Mouse (Mus musculus) c-Kit-positive CD71-positive TER-119-negative erythroid progenitor cells, embryonic 14.5 days (primary cell): ENCODE data around the gene Duoxa1.
"Not testable (repeated sequence)": the region's sequence is repeated elsewhere in the genome, so short reads cannot be mapped to it uniquely, and the experiment has no call there.

ENCODE experiments used
- DNase-seq: peaks from one replicate; pipeline ENCODE4 v3.0.0-alpha.2; 2013; ENCODE audit warnings: low read depth

The Duoxa1 gene

GRCm38 (mm10) chr2:122330317-122330716 lies 16.8 kb upstream of the Duoxa1 start:
- DNase-seq: not testable (repeated sequence)

- no peak for DNase-seq
Measured at GRCm38 (mm10) chr2:122327986-122328385, 14.5 kb upstream of the Duoxa1 start.

- no peak for DNase-seq
Measured at GRCm38 (mm10) chr2:122325361-122325760, 11.8 kb upstream of the Duoxa1 start.

- no peak for DNase-seq
Measured at GRCm38 (mm10) chr2:122324586-122324985, 11.1 kb upstream of the Duoxa1 start.

DNA sequence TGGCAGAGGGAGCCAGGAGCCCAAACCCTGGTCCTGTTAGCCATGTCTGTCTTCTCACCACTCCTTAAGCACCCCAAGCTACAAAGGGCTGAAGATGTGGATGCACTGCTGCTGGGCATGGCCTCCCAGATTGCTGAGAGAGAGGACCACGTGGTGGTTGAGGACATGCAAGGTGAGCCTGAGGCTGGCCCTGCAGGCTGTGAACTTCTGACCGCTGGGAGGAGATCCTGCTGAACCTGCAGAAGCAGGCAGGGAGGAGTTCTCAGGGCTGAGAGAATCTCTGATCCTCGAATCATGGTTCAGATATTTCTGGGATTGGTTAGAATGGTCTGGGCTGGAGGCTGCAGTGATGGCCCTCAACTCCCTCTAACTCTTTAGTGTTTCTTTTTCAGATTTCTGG lies 10.4 kb upstream of the Duoxa1 start:
- DNase-seq: no peak

GRCm38 (mm10) chr2:122317384-122317783 lies 3.9 kb upstream of the Duoxa1 start:
- no peak for DNase-seq

- no peak for DNase-seq
Measured at GRCm38 (mm10) chr2:122315372-122315771, 1.8 kb upstream of the Duoxa1 start, which contains the start of gene Duox1. Gene Duox1, plus strand, starts transcription at chr2:122315672.

DNA sequence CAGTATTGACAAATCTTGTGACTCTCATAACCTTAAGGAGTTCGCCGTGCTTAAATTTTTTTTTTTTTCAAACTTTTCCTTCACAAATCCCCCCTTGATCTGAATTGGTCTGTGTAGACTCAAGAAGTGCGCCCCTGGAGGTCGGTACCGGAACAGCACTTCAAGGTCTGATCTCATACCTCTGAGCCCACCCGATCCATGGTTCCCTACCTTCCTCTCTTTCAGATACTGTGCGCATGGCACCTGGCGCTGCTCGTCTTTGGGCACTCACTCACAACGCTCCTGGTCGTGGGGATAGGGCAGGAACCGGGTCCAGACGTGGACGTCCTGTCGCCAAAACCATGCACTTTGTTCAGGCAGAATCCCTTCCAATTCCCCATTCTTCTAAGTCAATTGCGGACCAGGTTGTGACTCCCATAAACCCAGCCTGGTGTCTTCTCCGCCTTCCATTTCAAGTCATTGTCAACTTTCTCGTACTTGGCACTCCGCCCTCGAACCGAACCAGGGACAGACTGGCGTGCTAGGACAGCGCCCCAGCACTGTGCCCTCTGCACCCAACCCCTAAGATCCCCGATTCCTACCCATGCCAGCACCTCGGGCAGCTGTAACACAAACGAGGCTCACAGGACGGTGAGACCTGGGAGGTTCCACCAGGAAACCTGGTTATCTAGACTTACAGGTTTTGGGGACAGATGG lies 660 bp downstream of the Duoxa1 start:
- peak; percentile 48 for DNase-seq

- DNase-seq: no peak
Measured at GRCm38 (mm10) chr2:122311561-122311960, 2.0 kb downstream of the Duoxa1 start.

- DNase-seq: no peak
Measured at GRCm38 (mm10) chr2:122309647-122310046, 3.9 kb downstream of the Duoxa1 start.

DNA sequence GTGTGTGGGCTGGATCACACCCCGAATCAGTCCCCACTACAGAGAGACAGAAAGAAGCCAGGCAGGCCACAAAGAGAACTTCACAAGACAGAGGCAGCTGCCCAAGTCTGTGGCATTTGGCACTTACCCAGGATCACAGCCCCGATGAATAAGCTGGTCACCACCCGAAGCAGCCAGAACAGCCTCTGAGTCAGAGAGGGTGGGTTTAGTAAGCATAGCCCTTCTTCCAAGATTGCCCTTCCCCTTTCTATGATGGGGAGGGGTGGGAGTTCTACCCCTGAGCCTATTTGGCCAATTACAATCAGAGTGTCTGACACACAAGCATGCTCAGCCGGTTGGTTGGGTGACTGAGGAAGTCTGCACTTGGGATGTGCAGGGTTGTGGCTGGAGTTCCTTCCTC lies 7.3 kb downstream of the Duoxa1 start:
- no peak for DNase-seq

- no peak for DNase-seq
Measured at GRCm38 (mm10) chr2:122305097-122305892, 8.2 kb downstream of the Duoxa1 start.

DNA sequence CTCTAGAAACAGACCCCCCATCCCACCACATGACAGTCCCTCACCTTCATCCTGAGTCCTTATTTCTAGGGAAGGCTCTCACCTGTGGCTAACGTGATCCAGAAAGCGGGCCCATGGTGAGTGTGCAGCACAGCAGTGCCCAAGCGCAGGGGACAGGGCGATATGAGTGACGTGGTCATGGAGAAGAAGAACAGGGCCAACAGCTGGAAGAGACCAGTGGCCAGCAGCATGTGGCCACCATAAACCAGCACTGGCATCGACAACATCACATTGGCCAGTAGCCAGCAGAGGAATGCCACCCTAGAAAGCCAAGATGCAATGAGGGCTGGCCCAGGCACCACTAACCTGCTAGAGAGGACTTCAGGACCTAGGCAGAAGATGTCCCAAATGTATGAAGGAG lies 9.0 kb downstream of the Duoxa1 start:
- DNase-seq: no peak

DNA sequence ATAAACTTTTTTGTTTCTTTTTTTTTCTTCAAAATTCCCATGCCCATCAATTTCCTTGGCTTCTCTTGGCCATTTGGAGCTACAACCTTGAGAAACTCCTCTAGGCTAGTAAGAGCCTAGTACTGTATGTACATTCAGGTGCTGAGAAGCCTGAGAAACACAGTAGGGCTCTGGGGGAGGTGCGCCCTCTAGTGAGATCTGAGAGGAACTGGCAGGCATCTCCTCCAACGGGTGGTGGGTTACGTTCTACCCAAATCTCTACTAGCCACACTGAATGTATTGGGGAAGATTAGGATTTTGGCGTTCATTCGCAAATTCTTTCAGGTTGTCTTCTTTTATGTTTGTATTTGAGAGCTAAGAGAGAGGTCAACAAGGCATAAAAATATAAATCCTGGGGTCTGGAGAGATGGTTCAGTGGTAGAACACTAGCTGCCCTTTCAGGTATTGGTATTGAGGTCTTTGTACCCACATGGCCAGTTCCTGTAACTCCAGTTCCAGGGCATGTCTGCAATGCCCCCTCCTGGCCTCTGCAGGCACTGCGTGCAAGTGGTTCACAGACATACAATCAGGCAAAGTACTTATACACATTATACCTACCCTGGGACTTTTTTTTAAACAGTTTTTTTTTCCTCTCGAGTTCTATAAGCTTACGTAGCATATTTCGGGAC lies 10.8 kb downstream of the Duoxa1 start:
- DNase-seq: peak; percentile 66

DNA sequence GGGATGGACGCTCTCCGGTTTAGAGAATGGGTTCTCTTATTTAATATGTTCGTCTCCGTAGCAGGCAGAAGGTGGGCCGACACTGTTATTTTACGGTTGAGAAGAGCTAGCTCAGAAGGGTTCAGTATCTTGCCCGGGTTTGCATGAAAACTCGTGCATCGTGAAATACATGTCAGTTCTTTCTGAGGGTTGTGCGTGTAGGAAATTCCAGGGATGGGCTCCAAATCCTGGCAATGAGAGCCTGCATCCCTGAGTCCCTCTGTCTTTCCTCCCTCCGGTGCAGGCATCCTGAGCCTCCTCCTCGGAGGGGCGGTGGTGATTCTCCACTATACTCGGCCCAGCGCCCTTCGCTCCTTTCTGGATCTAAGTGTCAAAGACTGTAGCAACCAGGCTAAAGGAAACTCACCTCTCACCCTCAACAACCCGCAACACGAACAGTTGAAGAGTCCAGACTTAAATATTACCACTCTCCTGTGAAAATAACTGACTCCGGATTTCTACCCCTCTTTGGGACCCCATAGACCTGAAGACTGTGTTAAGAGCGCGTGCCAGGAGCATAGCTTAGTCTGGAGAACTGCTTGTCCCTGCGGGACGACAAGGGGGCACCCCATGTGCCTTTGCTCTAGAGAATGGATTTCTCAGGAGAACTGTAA lies 11.5 kb downstream of the Duoxa1 start:
- no peak for DNase-seq

DNA sequence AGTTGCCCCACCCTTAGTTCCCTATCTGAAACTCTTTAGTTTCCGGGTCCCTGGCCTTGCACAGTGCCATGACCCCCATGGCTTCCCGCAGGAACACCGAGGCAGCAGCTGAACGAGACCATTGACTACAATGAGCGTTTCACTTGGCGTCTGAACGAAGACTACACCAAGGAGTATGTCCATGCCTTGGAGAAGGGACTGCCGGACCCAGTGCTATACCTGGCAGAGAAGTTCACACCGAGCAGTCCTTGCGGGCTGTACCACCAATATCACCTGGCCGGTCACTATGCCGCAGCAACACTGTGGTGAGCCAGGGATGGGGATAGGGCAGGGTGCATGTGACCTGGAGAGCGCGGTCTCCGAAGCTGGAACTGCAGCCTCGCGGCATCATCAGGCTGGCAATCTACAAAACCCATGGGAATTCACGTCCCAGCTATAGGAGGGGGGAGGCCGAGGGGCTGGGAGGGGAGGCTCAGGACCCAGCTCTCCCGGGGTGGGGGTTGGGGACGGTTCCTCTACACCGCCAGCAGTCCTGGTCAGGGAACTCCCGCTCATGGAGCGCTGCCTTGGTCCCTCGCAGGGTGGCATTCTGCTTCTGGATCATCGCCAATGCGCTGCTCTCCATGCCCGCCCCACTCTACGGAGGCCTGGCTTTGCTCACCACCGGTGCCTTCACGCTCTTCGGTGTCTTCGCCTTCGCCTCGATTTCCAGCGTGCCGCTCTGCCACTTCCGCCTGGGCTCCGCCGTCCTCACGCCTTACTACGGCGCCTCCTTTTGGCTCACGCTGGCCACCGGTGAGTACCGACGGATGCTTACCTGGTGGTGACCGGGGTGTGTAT lies 12.2 kb downstream of the Duoxa1 start:
- no peak for DNase-seq

- DNase-seq: no peak
Measured at GRCm38 (mm10) chr2:122300656-122301020, 12.9 kb downstream of the Duoxa1 start.

DNA sequence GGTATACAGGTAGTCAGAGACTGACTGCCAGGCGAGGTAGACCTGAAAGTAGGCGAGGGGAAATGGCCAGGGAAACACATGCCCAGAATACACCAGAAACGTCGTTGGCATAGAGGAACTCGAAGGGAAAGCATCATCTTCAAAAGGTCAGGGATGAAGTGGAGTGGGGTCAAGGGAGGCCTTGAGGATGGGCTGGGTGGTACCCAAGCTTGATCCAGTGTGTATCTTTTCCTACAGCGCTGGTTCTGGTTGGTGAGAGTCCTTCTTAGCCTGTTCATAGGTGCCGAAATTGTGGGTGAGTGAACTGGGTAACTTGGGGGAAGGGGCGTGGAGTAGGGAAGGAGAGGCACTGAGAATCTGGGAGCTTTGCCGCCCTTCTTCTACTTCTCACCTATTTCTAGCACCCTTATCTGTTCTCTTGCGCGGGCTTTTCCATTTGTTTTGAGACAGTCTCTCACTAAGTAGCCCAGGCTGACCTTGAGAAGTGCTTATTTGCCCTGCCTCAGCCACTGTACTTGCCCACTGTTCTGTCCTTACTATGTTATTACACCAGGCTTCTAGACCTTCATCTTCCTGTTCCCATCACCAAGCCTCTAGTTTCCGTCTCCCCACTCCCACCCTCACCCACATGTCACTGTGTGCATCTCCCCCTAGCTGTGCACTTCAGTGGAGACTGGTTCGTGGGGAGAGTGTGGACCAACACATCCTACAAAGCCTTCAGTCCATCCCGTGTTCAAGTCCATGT lies 13.4 kb downstream of the Duoxa1 start:
- DNase-seq: no peak

GRCm38 (mm10) chr2:122298596-122299490 lies 14.7 kb downstream of the Duoxa1 start, which contains the start of gene Duoxa2:
Gene Duoxa2, plus strand, starts transcription at chr2:122298900.
- DNase-seq: no peak

DNA sequence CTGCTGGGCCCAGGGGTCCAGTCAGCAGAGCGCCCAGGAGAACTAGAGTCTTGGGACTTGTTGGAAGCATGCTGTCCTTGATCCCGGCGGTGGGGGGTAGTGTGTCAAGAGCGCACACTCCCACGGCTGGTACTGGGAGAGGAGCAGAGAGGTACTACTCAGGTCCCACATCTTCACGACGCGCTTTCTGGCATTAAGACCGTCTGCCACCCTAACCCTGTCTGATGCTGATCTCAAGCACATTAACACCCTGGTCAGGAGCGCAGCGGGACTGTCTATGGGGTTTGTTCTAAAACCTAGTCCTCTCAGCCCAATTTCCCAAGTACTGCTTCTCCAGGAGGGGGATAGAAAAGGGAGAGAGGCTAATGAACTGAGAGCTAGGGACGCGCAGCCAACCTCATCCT lies 15.4 kb downstream of the Duoxa1 start, which contains the start of gene Duox2:
Gene Duox2, minus strand, starts transcription at position 354 of the 404 bp plus-strand sequence.
- no peak for DNase-seq
